In the genomic region with DNA sequence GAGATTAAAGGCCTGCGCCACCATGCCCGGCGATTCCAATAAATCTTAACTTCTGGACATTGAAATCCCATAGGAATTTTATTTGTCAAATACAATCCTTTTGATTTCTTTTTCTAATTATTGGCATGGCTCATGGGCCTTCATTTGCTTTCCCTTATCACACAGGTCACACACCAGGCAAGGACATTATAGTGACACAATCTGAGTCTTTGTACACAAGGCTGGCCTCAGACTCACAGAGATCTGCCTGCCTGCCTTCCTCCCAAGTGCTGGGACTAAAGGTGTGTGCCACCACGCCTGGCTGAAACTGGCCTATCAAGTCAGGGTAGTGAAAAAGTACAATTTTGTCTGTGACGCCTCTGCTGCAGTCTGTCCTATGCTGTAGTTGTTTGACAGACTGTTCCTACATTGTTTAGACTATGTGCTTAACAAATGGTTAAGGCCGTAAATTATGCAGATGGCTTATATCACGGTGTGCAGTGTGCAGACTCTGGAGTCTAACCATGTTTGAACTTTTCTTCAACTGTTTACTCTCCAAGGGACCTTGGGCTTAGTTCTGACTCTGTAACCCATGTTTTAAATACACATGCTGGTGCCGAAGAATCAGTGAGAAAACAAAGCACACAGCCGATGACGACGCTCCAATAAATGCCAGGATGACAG, we compare ENCODE assay signal across 14 mouse cellular contexts.
A peak's percentile ranks its signal among the peaks of the same experiment; 100 is the strongest.
DNase-seq lines count a peak whose midpoint lies in the region; ATAC-seq and TF ChIP-seq lines count a peak whose summit lies in the region.
"Had no signal": no experiment of that assay in that cellular context is flagged by ENCODE, and none has a peak within 500 bp of the region (broad histone marks: within the 10 kb centered on the region; RNA-seq: fewer than 3 reads in every experiment).

No protein-coding gene starts in this region.

- H3K9me3 ChIP-seq in kidney, embryonic 16.5 days (ENCODE audit: low read length) = no peaks in the 10 kb centered on the region
- H3K9me3 ChIP-seq in lung, embryonic 15.5 days = no peaks in the 10 kb centered on the region
- no peaks in the 10 kb centered on the region for H3K9me3 ChIP-seq in intestine, postnatal 0 days (ENCODE audit: control insufficient read depth)
- no peaks in the 10 kb centered on the region for H3K9me3 ChIP-seq in stomach, embryonic 14.5 days (ENCODE audit: control insufficient read depth, low read depth, low read length)
- H3K9me3 ChIP-seq: forebrain, embryonic 12.5 days; heart, embryonic 10.5 days; liver, embryonic 15.5 days had no signal

- intact Hi-C loops in heart, postnatal 25 days (cut with DNase I) = no loop called here

- H3K4me1 ChIP-seq in kidney, embryonic 16.5 days (ENCODE audit: insufficient read depth, low read length) = peaks cover 22% of the 10 kb centered on the region
- peaks cover 18% of the 10 kb centered on the region for H3K4me1 ChIP-seq in lung, embryonic 15.5 days
- H3K4me1 ChIP-seq in intestine, postnatal 0 days (replicated peaks; ENCODE audit: control insufficient read depth, insufficient read depth, low read length) = no peaks in the 10 kb centered on the region
- peaks cover 26% of the 10 kb centered on the region for H3K4me1 ChIP-seq in stomach, embryonic 14.5 days (ENCODE audit: control insufficient read depth, insufficient read depth, low read length)

- WGBS in kidney, embryonic 16.5 days = 46% methylated on average over 11 of the region's 11 CpGs
- WGBS in lung, embryonic 15.5 days = 44% methylated on average over 11 of the region's 11 CpGs
- WGBS in intestine, postnatal 0 days = 42% methylated on average over 11 of the region's 11 CpGs
- WGBS in stomach, embryonic 14.5 days = 28% methylated on average over 11 of the region's 11 CpGs

- H3K27ac ChIP-seq in kidney, embryonic 16.5 days (ENCODE audit: low read length) = peak overlapping the region; percentile 86
- peak overlapping the region; percentile 75 for H3K27ac ChIP-seq in lung, embryonic 15.5 days
- H3K27ac ChIP-seq in intestine, postnatal 0 days (ENCODE audit: low read depth, low read length) = peak overlapping the region; percentile 28; the same call in 1 of the 2 replicates
- H3K27ac ChIP-seq in stomach, embryonic 14.5 days (ENCODE audit: low read length) = peak overlapping the region; percentile 95
- H3K27ac ChIP-seq: forebrain, embryonic 12.5 days; liver, embryonic 15.5 days had no signal

- H3K36me3 ChIP-seq in kidney, embryonic 16.5 days (ENCODE audit: insufficient read depth, low read length) = peaks cover 9% of the 10 kb centered on the region; the same call in 1 of the 2 replicates
- peaks cover 14% of the 10 kb centered on the region for H3K36me3 ChIP-seq in lung, embryonic 15.5 days
- peaks cover 26% of the 10 kb centered on the region for H3K36me3 ChIP-seq in intestine, postnatal 0 days (ENCODE audit: control insufficient read depth, insufficient read depth)
- peaks cover 13% of the 10 kb centered on the region for H3K36me3 ChIP-seq in stomach, embryonic 14.5 days (ENCODE audit: control insufficient read depth, insufficient read depth, low read length)

- H3K27me3 ChIP-seq in kidney, embryonic 16.5 days (ENCODE audit: insufficient read depth, low read length) = no peaks in the 10 kb centered on the region
- H3K27me3 ChIP-seq in lung, embryonic 15.5 days = no peaks in the 10 kb centered on the region
- no peaks in the 10 kb centered on the region for H3K27me3 ChIP-seq in intestine, postnatal 0 days (replicated peaks; ENCODE audit: control insufficient read depth, insufficient read depth, low read length)
- no peaks in the 10 kb centered on the region for H3K27me3 ChIP-seq in stomach, embryonic 14.5 days (ENCODE audit: control insufficient read depth, insufficient read depth, low read length)
- H3K27me3 ChIP-seq: forebrain, embryonic 12.5 days; liver, embryonic 15.5 days had no signal

- no peak overlapping the region for H3K4me2 ChIP-seq in kidney, embryonic 16.5 days (replicated peaks; ENCODE audit: low read depth, low read length)
- no peak overlapping the region for H3K4me2 ChIP-seq in lung, embryonic 15.5 days
- no peak overlapping the region for H3K4me2 ChIP-seq in intestine, postnatal 0 days (replicated peaks; ENCODE audit: low read depth)
- no peak overlapping the region for H3K4me2 ChIP-seq in stomach, embryonic 14.5 days (replicated peaks; ENCODE audit: low read depth, low read length)
- H3K4me2 ChIP-seq: forebrain, embryonic 12.5 days; liver, embryonic 15.5 days had no signal

- ATAC-seq in kidney, embryonic 16.5 days (ENCODE audit: low FRiP score, low TSS enrichment) = peak; percentile 67; the same call in 1 of the 2 replicates
- ATAC-seq in lung, embryonic 15.5 days (ENCODE audit: borderline replicate concordance, extremely low read depth, low FRiP score, low TSS enrichment) = peak; percentile 31; the same call in 1 of the 2 replicates
- peak; percentile 56; the same call in 1 of the 2 replicates for ATAC-seq in intestine, postnatal 0 days
- ATAC-seq in stomach, embryonic 14.5 days (ENCODE audit: insufficient number of reproducible peaks, insufficient read depth, low FRiP score, low read depth) = peak; percentile 84; the same call in 1 of the 2 replicates
- ATAC-seq: midbrain, embryonic 16.5 days had no signal

- no peak for DNase-seq in kidney, postnatal 25 days
- no peak for DNase-seq in lung, postnatal 4 days
- DNase-seq in embryo, embryonic 11 days = no peak
- no peak for DNase-seq in heart, postnatal 25 days (ENCODE audit: low spot score)
- DNase-seq: cerebellum, adult 9-10 months; right cerebral cortex, postnatal 14 days had no signal

- H3K9ac ChIP-seq in kidney, embryonic 16.5 days (replicated peaks; ENCODE audit: low read length) = no peak overlapping the region
- no peak overlapping the region for H3K9ac ChIP-seq in lung, embryonic 15.5 days
- no peak overlapping the region for H3K9ac ChIP-seq in intestine, postnatal 0 days (ENCODE audit: low read depth, low read length)
- H3K9ac ChIP-seq in stomach, embryonic 14.5 days (replicated peaks; ENCODE audit: low read depth, low read length) = no peak overlapping the region
- H3K9ac ChIP-seq: forebrain, embryonic 12.5 days; liver, embryonic 15.5 days had no signal

- no peak overlapping the region for H3K4me3 ChIP-seq in kidney, embryonic 16.5 days (ENCODE audit: low read length)
- no peak overlapping the region for H3K4me3 ChIP-seq in lung, embryonic 15.5 days
- no peak overlapping the region for H3K4me3 ChIP-seq in intestine, postnatal 0 days (ENCODE audit: low read depth, low read length)
- no peak overlapping the region for H3K4me3 ChIP-seq in stomach, embryonic 14.5 days (ENCODE audit: low read depth, low read length)
- H3K4me3 ChIP-seq: forebrain, embryonic 12.5 days; heart, embryonic 10.5 days; liver, embryonic 15.5 days had no signal

- no peak for TF ChIP-seq CTCF in intestine, postnatal 0 days (IDR thresholded peaks at IDR 0.05; ENCODE audit: low read depth)

Comparison
In these comparisons a context has a peak if more than half of its experiments do, and no peak if none do; other contexts are left out.
1. ATAC-seq: peak in every context shown above with its lines; median percentile 84 in stomach, embryonic 14.5 days; 67 in kidney, embryonic 16.5 days; 56 in intestine, postnatal 0 days; 31 in lung, embryonic 15.5 days.
2. H3K27ac ChIP-seq: peak in every context shown above with its lines; median percentile 95 in stomach, embryonic 14.5 days; 86 in kidney, embryonic 16.5 days; 75 in lung, embryonic 15.5 days; 28 in intestine, postnatal 0 days.